Mouse (Mus musculus) limb, embryonic 14.5 days (tissue): ENCODE data around the gene Ptgir. TPM values are rescaled to one million over a fixed set of nuclear protein-coding genes. Genes with fewer than 3 reads are reported as not detected.

Experiments
- ATAC-seq: fragments of 200-750 bp; cut with Nextera tagmentation; 2 replicates; pipeline ENCODE4 v1.8.0; 2017; ENCODE audit warnings: low read depth, moderate number of reproducible peaks, moderate TSS enrichment; ENCODE audit not compliant: low FRiP score
- DNase-seq: peaks from one replicate; pipeline ENCODE4 v3.0.0-alpha.2; 2015; ENCODE audit warnings: low spot score
- H3K27ac ChIP-seq: fragments of 300-500 bp; sonication (generic); replicated peaks from 2 replicates; pipeline ENCODE4 v1.5.1; 2014; ENCODE audit warnings: low read depth, mild to moderate bottlenecking, low read length, moderate library complexity, mixed read lengths
- H3K27me3 ChIP-seq: fragments of 300-500 bp; sonication (generic); 2 replicates; pipeline ENCODE4 v1.6.1; 2014; ENCODE audit warnings: low read length, mixed read lengths; ENCODE audit not compliant: control insufficient read depth, insufficient read depth
- H3K36me3 ChIP-seq: fragments of 300-500 bp; sonication (generic); 2 replicates; pipeline ENCODE4 v1.6.1; 2014; ENCODE audit warnings: mild to moderate bottlenecking, low read length, moderate library complexity, mixed read lengths; ENCODE audit not compliant: control insufficient read depth, insufficient read depth
- H3K4me1 ChIP-seq: fragments of 300-500 bp; sonication (generic); 2 replicates; pipeline ENCODE4 v1.6.1; 2014; ENCODE audit warnings: antibody characterized with exemption, low read length, mixed read lengths; ENCODE audit not compliant: control insufficient read depth, insufficient read depth
- H3K4me2 ChIP-seq: fragments of 300-500 bp; sonication (generic); replicated peaks from 2 replicates; pipeline ENCODE4 v1.6.1; 2014; ENCODE audit warnings: low read depth, mild to moderate bottlenecking, low read length, moderate library complexity; ENCODE audit not compliant: severe bottlenecking
- H3K4me3 ChIP-seq: fragments of 300-500 bp; sonication (generic); replicated peaks from 2 replicates; pipeline ENCODE4 v1.5.1; 2014; ENCODE audit warnings: low read length
- H3K9ac ChIP-seq: fragments of 300-500 bp; sonication (generic); 2 replicates; pipeline ENCODE4 v1.6.1; 2014; ENCODE audit warnings: mild to moderate bottlenecking, low read depth, low read length, moderate library complexity; ENCODE audit not compliant: severe bottlenecking
- H3K9me3 ChIP-seq: fragments of 300-500 bp; sonication (generic); 2 replicates; pipeline ENCODE4 v1.6.1; 2016; ENCODE audit warnings: low read length; ENCODE audit not compliant: control insufficient read depth
- POLR2A ChIP-seq: fragments of 200-500 bp; IDR thresholded peaks from 2 replicates; pipeline ENCODE4 v1.8.0; 2012; ENCODE audit warnings: inconsistent platforms, mild to moderate bottlenecking, moderate library complexity, borderline replicate concordance; ENCODE audit not compliant: insufficient read depth, insufficient read length; ENCODE audit errors: extremely low read depth
- WGBS: fragments of 180-500 bp; shearing (Covaris S2); extraction: QIAGEN DNeasy Blood & Tissue Kit; methylation state at CpG from one replicate; pipeline ENCODE4 v1.1.7; 2014; 5-methylcytosine and 5-hydroxymethylcytosine counted together
- polyA plus RNA-seq, 2 experiments: library from polyadenylated mRNA; depleted of rRNA in 1 of 2; stranded (reverse) in 1 of 2; unstranded in 1 of 2; fragments of >200 nt; fragmentation: Nextera tagmentation in 1 of 2; extraction: Ambion mirVana in 1 of 2; gene quantifications; 2 replicates each; pipeline versions ENCODE4 v1.2.1 to v1.2.3; 2012 to 2014

Ptgir gene
- polyA plus RNA-seq, 2 experiments, result 2.3 to 3.6 TPM

- WGBS, result 78% methylated on average over 4 of the region's 4 CpGs
- Histone ChIP-seq H3K27ac (no peak overlapping the region), H3K4me2 (no peak overlapping the region), H3K36me3 (no peaks in the 10 kb centered on the region), H3K9me3 (no peaks in the 10 kb centered on the region), H3K27me3 (no peaks in the 10 kb centered on the region), H3K9ac (no peak overlapping the region), H3K4me1 (no peaks in the 10 kb centered on the region), H3K4me3 (no peak overlapping the region)
- DNase-seq (no peak), ATAC-seq (peak; percentile 29; the same call in 1 of the 2 replicates)
- TF ChIP-seq POLR2A, result no peak
Measured at GRCm38 (mm10) chr7:16955712-16956111, 49.4 kb downstream of the Ptgir start.

GRCm38 (mm10) chr7:16956410-16957265 is 50.3 kb downstream of the Ptgir start:
- Histone ChIP-seq H3K36me3 (no peaks in the 10 kb centered on the region), H3K9ac (no peak overlapping the region), H3K4me2 (no peak overlapping the region), H3K9me3 (no peaks in the 10 kb centered on the region), H3K27me3 (no peaks in the 10 kb centered on the region), H3K27ac (no peak overlapping the region), H3K4me3 (no peak overlapping the region), H3K4me1 (no peaks in the 10 kb centered on the region)
- no peak for DNase-seq
- ATAC-seq, result no peak; the same call in 1 of the 2 replicates
- WGBS, result 58% methylated on average over 15 of the region's 15 CpGs
- TF ChIP-seq POLR2A, result no peak

- H3K4me2 ChIP-seq, result peak within 1 kb of the TSS; percentile 24; the same call in 1 of the 2 replicates
- no peak within 1 kb of the TSS for H3K27ac ChIP-seq
- H3K4me3 ChIP-seq, result no peak within 1 kb of the TSS
- H3K36me3 ChIP-seq, result no peaks in the 10 kb centered on the region
- H3K9ac ChIP-seq, result no peak within 1 kb of the TSS
- ATAC-seq (peak; percentile 71), DNase-seq (no peak)
- WGBS, result 23% methylated on average over 17 of the region's 17 CpGs
- no peaks in the 10 kb centered on the region for H3K9me3 ChIP-seq
- no peaks in the 10 kb centered on the region for H3K4me1 ChIP-seq
- no peaks in the 10 kb centered on the region for H3K27me3 ChIP-seq
- TF ChIP-seq POLR2A, result no peak
Measured at GRCm38 (mm10) chr7:16959539-16960187, 53.4 kb downstream of the Ptgir start, which contains the start of gene Pnmal1. Gene Pnmal1, plus strand, starts transcription at chr7:16959679.

Other genes with a start within 250 kb of the Ptgir start
- gene Ceacam15, start 230.8 kb upstream of the Ptgir start, polyA plus RNA-seq (2012; rRNA removed), result not detected in 2 replicates
- not detected in 2 replicates for gene Ceacam15, start 230.8 kb upstream of the Ptgir start, polyA plus RNA-seq (2014; fragmentation: Nextera tagmentation; extraction: Ambion mirVana)
- 0.04 and 0.10 TPM in 2 replicates for gene Ceacam9, start 184.6 kb upstream of the Ptgir start, polyA plus RNA-seq (2012; rRNA removed)
- gene Ceacam9, start 184.6 kb upstream of the Ptgir start, polyA plus RNA-seq (2014; fragmentation: Nextera tagmentation; extraction: Ambion mirVana), result not detected in 2 replicates
- 271 and 297 TPM in 2 replicates for gene Ap2s1, start 168.1 kb upstream of the Ptgir start, polyA plus RNA-seq (2012; rRNA removed)
- 271 and 295 TPM in 2 replicates for gene Ap2s1, start 168.1 kb upstream of the Ptgir start, polyA plus RNA-seq (2014; fragmentation: Nextera tagmentation; extraction: Ambion mirVana)
- gene Slc1a5, start 125.2 kb upstream of the Ptgir start, polyA plus RNA-seq (2012; rRNA removed), result 80.3 and 96.1 TPM in 2 replicates
- 21.7 and 24.4 TPM in 2 replicates for gene Slc1a5, start 125.2 kb upstream of the Ptgir start, polyA plus RNA-seq (2014; fragmentation: Nextera tagmentation; extraction: Ambion mirVana)
- gene Strn4, start 90.6 kb upstream of the Ptgir start, polyA plus RNA-seq (2012; rRNA removed), result 197 and 280 TPM in 2 replicates
- gene Strn4, start 90.6 kb upstream of the Ptgir start, polyA plus RNA-seq (2014; fragmentation: Nextera tagmentation; extraction: Ambion mirVana), result 109 and 137 TPM in 2 replicates
- 29.9 and 37.6 TPM in 2 replicates for gene Fkrp, start 89.8 kb upstream of the Ptgir start, polyA plus RNA-seq (2012; rRNA removed)
- gene Fkrp, start 89.8 kb upstream of the Ptgir start, polyA plus RNA-seq (2014; fragmentation: Nextera tagmentation; extraction: Ambion mirVana), result 26.9 and 32.6 TPM in 2 replicates
- 35.9 and 48.9 TPM in 2 replicates for gene Prkd2, start 63.6 kb upstream of the Ptgir start, polyA plus RNA-seq (2012; rRNA removed)
- gene Prkd2, start 63.6 kb upstream of the Ptgir start, polyA plus RNA-seq (2014; fragmentation: Nextera tagmentation; extraction: Ambion mirVana), result 19.2 and 22.1 TPM in 2 replicates
- 64.3 and 89.3 TPM in 2 replicates for gene Dact3, start 31.2 kb upstream of the Ptgir start, polyA plus RNA-seq (2012; rRNA removed)
- 11.5 and 13.7 TPM in 2 replicates for gene Dact3, start 31.2 kb upstream of the Ptgir start, polyA plus RNA-seq (2014; fragmentation: Nextera tagmentation; extraction: Ambion mirVana)
- 63.3 and 92.7 TPM in 2 replicates for gene Gng8, start 14.7 kb upstream of the Ptgir start, polyA plus RNA-seq (2012; rRNA removed)
- gene Gng8, start 14.7 kb upstream of the Ptgir start, polyA plus RNA-seq (2014; fragmentation: Nextera tagmentation; extraction: Ambion mirVana), result 17.8 and 21.1 TPM in 2 replicates
- gene Calm3, start 17.6 kb downstream of the Ptgir start, polyA plus RNA-seq (2012; rRNA removed), result 281 and 320 TPM in 2 replicates
- gene Calm3, start 17.6 kb downstream of the Ptgir start, polyA plus RNA-seq (2014; fragmentation: Nextera tagmentation; extraction: Ambion mirVana), result 156 and 164 TPM in 2 replicates
- 12.8 and 13.9 TPM in 2 replicates for gene Pnmal2, start 38.2 kb downstream of the Ptgir start, polyA plus RNA-seq (2012; rRNA removed)
- gene Pnmal2, start 38.2 kb downstream of the Ptgir start, polyA plus RNA-seq (2014; fragmentation: Nextera tagmentation; extraction: Ambion mirVana), result 16.5 and 18.8 TPM in 2 replicates
- 0.33 and 0.49 TPM in 2 replicates for gene Pnmal1, start 53.2 kb downstream of the Ptgir start, polyA plus RNA-seq (2012; rRNA removed)
- gene Pnmal1, start 53.2 kb downstream of the Ptgir start, polyA plus RNA-seq (2014; fragmentation: Nextera tagmentation; extraction: Ambion mirVana), result 0.43 and 0.58 TPM in 2 replicates
- 0.29 and 0.34 TPM in 2 replicates for gene Gm42372, start 76.6 kb downstream of the Ptgir start, polyA plus RNA-seq (2012; rRNA removed)
- gene Gm42372, start 76.6 kb downstream of the Ptgir start, polyA plus RNA-seq (2014; fragmentation: Nextera tagmentation; extraction: Ambion mirVana), result 0.17 and 0.23 TPM in 2 replicates
- 39.7 and 40.7 TPM in 2 replicates for gene Ccdc8, start 86.2 kb downstream of the Ptgir start, polyA plus RNA-seq (2012; rRNA removed)
- gene Ccdc8, start 86.2 kb downstream of the Ptgir start, polyA plus RNA-seq (2014; fragmentation: Nextera tagmentation; extraction: Ambion mirVana), result 25.5 and 27.2 TPM in 2 replicates
- 193 and 237 TPM in 2 replicates for gene Ppp5c, start 121.4 kb downstream of the Ptgir start, polyA plus RNA-seq (2012; rRNA removed)
- gene Ppp5c, start 121.4 kb downstream of the Ptgir start, polyA plus RNA-seq (2014; fragmentation: Nextera tagmentation; extraction: Ambion mirVana), result 100 and 105 TPM in 2 replicates
- 28.2 and 39.6 TPM in 2 replicates for gene Hif3a, start 155.9 kb downstream of the Ptgir start, polyA plus RNA-seq (2012; rRNA removed)
- gene Hif3a, start 155.9 kb downstream of the Ptgir start, polyA plus RNA-seq (2014; fragmentation: Nextera tagmentation; extraction: Ambion mirVana), result 23.7 and 26.6 TPM in 2 replicates
- 0.23 TPM in 2 replicates for gene Psg16, start 167.6 kb downstream of the Ptgir start, polyA plus RNA-seq (2012; rRNA removed)
- 0.12 and 0.33 TPM in 2 replicates for gene Psg16, start 167.6 kb downstream of the Ptgir start, polyA plus RNA-seq (2014; fragmentation: Nextera tagmentation; extraction: Ambion mirVana)
- gene Ceacam3, start 243.8 kb downstream of the Ptgir start, polyA plus RNA-seq (2012; rRNA removed), result 0.10 TPM in 1 of 2 replicates, not detected in the other
- gene Ceacam3, start 243.8 kb downstream of the Ptgir start, polyA plus RNA-seq (2014; fragmentation: Nextera tagmentation; extraction: Ambion mirVana), result not detected in 2 replicates